Mouse (Mus musculus): ENCODE results near the gene Cd59b.

DNA sequence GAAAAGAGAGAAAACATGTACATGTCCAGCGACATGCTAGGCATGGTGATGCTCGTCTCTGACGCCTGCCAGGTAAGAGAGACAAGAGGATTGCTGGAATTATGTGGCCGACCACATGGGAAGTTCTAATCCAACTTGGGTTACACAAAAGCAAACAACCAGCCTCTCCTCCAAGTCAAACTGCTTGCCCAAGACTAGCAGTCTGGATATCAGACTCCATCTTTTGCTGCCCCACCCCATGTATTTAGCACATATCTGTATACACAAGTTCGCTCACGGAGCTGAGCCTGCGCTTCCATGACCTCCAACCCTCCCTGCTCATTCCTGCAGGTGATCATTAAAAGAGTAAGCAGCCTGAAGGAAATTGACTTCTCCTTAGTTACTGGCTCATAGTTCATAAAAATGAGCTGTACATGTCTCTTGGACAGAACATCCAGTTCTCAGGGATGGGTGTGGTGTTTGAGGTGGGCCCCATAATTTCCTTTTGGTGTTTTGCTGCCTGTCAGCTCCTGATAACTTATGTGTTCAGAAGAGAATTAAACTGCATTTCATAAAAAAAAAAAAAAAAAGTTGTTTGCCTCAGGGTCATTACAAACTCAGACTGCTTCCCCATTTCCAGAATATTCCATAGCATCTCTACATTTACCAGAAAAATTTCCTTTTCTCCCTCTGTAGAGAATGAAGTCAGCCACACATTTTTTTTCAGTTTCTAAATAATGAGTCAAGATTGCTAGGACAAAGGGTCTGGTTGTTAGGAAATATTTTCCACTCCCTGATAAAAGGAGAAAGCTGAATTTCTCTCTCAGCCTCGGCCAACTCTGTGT lies 52.2 kb downstream of the Cd59b start:
- no peak for TF ChIP-seq CTCF (IDR thresholded peaks at IDR 0.05; ENCODE audit: insufficient read depth, low read depth, low read length)
- TF ChIP-seq POLR2A (IDR thresholded peaks at IDR 0.05; ENCODE audit: insufficient read depth, low read depth, low read length), result no peak

All from olfactory bulb, adult 2 months (tissue).